Mouse (Mus musculus) intestine, postnatal 0 days (tissue): ENCODE results near the gene Ppm1l. TPM values are rescaled to one million over a fixed set of nuclear protein-coding genes. Genes with fewer than 3 reads are reported as not detected.

Source experiments
- ATAC-seq: fragments of 200-750 bp; cut with Nextera tagmentation; 2 replicates; pipeline ENCODE4 v1.8.0; 2017; ENCODE audit warnings: mild to moderate bottlenecking, moderate TSS enrichment, moderate library complexity
- H3K27ac ChIP-seq: fragments of 300-500 bp; sonication (generic); 2 replicates; pipeline ENCODE4 v1.5.1; 2014; ENCODE audit warnings: mild to moderate bottlenecking, low read depth, low read length, moderate library complexity
- H3K27me3 ChIP-seq: fragments of 300-500 bp; sonication (generic); replicated peaks from 2 replicates; pipeline ENCODE4 v1.6.1; 2014; ENCODE audit warnings: low read length, mixed read lengths; ENCODE audit not compliant: control insufficient read depth, insufficient read depth
- H3K36me3 ChIP-seq: fragments of 300-500 bp; sonication (generic); 2 replicates; pipeline ENCODE4 v1.6.1; 2014; ENCODE audit warnings: mild to moderate bottlenecking, moderate library complexity; ENCODE audit not compliant: control insufficient read depth, insufficient read depth
- H3K4me1 ChIP-seq: fragments of 300-500 bp; sonication (generic); replicated peaks from 2 replicates; pipeline ENCODE4 v1.6.1; 2014; ENCODE audit warnings: antibody characterized with exemption, low read length, mixed read lengths; ENCODE audit not compliant: control insufficient read depth, insufficient read depth
- H3K4me2 ChIP-seq: fragments of 300-500 bp; sonication (generic); replicated peaks from 2 replicates; pipeline ENCODE4 v1.6.1; 2014; ENCODE audit warnings: low read depth, mild to moderate bottlenecking, moderate library complexity
- H3K4me3 ChIP-seq: fragments of 300-500 bp; sonication (generic); 2 replicates; pipeline ENCODE4 v1.5.1; 2014; ENCODE audit warnings: low read depth, low read length
- H3K9ac ChIP-seq: fragments of 300-500 bp; sonication (generic); 2 replicates; pipeline ENCODE4 v1.6.1; 2014; ENCODE audit warnings: mild to moderate bottlenecking, low read depth, low read length
- H3K9me3 ChIP-seq: fragments of 300-500 bp; sonication (generic); 2 replicates; pipeline ENCODE4 v1.6.1; 2016; ENCODE audit warnings: mixed run types; ENCODE audit not compliant: control insufficient read depth
- CTCF ChIP-seq: sonication (generic); IDR thresholded peaks from 2 replicates; pipeline ENCODE4 v1.5.1; 2016; ENCODE audit warnings: low read depth, mild to moderate bottlenecking, control low read depth, antibody characterized with exemption, moderate library complexity
- WGBS: fragments of 180-500 bp; shearing (Covaris S2); extraction: QIAGEN DNeasy Blood & Tissue Kit; methylation state at CpG from one replicate; pipeline ENCODE4 v1.1.7; 2014; 5-methylcytosine and 5-hydroxymethylcytosine counted together
- polyA plus RNA-seq: library from polyadenylated mRNA; unstranded; fragments of >200 nt; fragmentation: Nextera tagmentation; extraction: Ambion mirVana; gene quantifications from 2 replicates; pipeline ENCODE4 v1.2.1, GENCODE M21; 2015

Gene Ppm1l
- polyA plus RNA-seq, 1 experiment from 2014 or later: 3.0 TPM

DNA sequence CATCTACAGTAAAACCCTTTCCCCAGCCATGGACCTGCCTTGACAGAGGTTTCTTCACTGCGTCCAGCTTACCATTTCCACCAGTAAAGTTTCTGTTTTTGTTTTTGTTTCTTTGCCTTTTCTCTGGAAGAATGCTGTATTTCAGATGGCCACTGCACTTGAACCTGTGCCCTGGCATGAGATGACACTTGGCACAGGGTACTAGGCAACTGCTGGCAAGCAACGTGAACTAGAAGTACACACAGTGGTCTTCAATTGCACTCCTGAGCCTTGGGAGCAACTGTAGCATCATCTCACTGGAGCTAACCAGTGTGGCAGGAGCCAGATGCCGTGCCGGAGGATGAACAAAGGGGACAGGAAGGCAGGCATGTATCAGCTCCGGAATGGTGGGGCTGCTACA, 255.9 kb downstream of the Ppm1l start:
- Histone ChIP-seq H3K9me3 (no peaks in the 10 kb centered on the region), H3K36me3 (no peaks in the 10 kb centered on the region), H3K27ac (no peak overlapping the region), H3K4me1 (no peaks in the 10 kb centered on the region), H3K4me3 (no peak overlapping the region), H3K27me3 (no peaks in the 10 kb centered on the region), H3K9ac (no peak overlapping the region), H3K4me2 (no peak overlapping the region)
- TF ChIP-seq CTCF: no peak
- no peak for ATAC-seq
- WGBS: 91% methylated on average over 5 of the region's 5 CpGs

DNA sequence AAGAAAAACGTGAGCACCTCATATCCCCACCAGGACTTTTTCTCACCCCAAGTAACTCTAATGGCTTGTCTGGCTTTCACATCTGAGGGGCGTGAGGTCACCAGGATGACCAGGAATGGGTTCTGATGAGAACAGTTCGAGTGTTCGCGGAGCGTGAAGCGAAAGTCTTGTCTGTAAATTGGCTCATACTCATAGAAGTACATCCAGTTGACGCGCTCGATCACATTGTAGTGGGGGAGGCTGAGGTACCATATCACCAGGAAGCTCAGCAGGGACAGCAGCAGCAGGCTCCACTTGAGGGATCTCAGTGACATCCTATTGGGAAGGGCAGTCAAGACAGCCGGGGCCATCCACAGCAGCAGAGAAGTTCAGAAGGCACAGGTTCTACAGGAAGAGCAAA, 258.9 kb downstream of the Ppm1l start:
- 94% methylated on average over 11 of the region's 11 CpGs for WGBS

DNA sequence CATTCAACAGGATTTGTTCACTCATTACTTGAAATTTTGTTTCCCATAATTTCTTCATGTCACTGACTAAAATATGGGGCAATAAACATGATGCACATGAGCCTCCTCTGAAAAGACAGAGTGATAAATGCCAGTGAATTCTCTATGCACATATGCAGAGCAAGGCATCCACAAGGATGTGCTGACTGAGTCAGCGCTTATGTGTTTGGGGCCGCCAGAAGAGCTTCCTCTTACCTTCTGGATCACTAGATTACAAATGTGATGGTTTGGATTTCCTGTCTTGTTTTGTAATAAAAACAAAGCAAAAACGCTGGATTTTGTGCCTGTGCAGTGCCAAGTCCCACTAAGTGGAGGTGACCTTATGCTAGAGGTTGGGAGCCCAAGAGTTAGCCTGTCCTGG, 260.1 kb downstream of the Ppm1l start:
- H3K27me3 ChIP-seq: no peaks in the 10 kb centered on the region
- no peaks in the 10 kb centered on the region for H3K36me3 ChIP-seq
- H3K9ac ChIP-seq: no peak overlapping the region
- no peak for ATAC-seq
- no peak for TF ChIP-seq CTCF
- no peaks in the 10 kb centered on the region for H3K4me1 ChIP-seq
- no peak overlapping the region for H3K4me3 ChIP-seq
- no peak overlapping the region for H3K4me2 ChIP-seq
- no peaks in the 10 kb centered on the region for H3K9me3 ChIP-seq
- 75% methylated on average over 3 of the region's 3 CpGs for WGBS
- no peak overlapping the region for H3K27ac ChIP-seq

More for the DNA sequence above, 258.9 kb downstream of the Ppm1l start:
- H3K27ac ChIP-seq: no peak overlapping the region
- H3K4me3 ChIP-seq: no peak overlapping the region
- no peaks in the 10 kb centered on the region for H3K4me1 ChIP-seq
- H3K27me3 ChIP-seq: no peaks in the 10 kb centered on the region
- H3K36me3 ChIP-seq: no peaks in the 10 kb centered on the region
- H3K9me3 ChIP-seq: no peaks in the 10 kb centered on the region
- TF ChIP-seq CTCF: no peak
- H3K9ac ChIP-seq: no peak overlapping the region
- H3K4me2 ChIP-seq: no peak overlapping the region
- no peak for ATAC-seq

DNA sequence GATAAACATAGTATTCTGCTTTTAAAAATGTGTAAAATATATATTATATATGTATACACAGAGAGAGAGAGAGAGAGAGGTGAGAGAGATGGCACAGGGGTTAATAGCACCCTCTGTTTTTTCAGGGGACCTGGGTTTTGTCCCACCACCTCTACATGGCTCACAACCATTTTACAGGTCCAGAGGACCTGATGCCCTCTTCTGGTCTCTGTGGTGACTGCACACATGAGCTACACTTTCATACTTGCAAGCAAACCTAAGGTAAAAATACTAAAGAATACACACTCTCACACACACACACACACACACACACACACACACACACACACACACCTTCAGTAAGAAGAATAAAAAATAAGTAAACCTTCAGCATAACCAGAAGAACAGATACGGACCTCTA, 262.1 kb downstream of the Ppm1l start:
- peak; percentile 53 for TF ChIP-seq CTCF
- 100% methylated on average over 1 of the region's 1 CpGs for WGBS
- no peak overlapping the region for H3K9ac ChIP-seq

DNA sequence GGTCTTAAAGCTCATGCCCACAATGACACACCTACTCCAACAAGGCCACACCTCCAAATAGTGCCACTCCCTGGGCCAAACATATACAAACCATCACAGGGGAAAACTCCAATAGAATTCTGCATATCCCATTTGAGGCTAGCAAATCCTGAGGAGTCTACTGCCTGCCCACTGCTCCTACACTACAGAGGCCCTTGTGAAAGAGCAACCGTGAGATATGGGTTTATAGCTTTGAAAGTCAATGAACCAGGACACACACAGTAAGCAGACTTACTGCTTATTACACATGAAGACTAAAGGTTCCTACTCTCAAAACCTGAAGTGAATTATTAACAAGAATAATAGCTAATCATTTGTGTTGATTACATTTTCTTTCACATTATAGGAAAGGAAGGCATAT, 267.1 kb downstream of the Ppm1l start:
- WGBS: 43% methylated on average over 1 of the region's 1 CpGs
- Histone ChIP-seq H3K36me3 (no peaks in the 10 kb centered on the region), H3K9ac (no peak overlapping the region), H3K4me1 (peaks cover 7% of the 10 kb centered on the region; the same call in 1 of the 2 replicates), H3K9me3 (no peaks in the 10 kb centered on the region), H3K27ac (peak overlapping the region; percentile 35; the same call in 1 of the 2 replicates), H3K4me3 (no peak overlapping the region), H3K4me2 (no peak overlapping the region), H3K27me3 (no peaks in the 10 kb centered on the region)
- TF ChIP-seq CTCF: no peak
- ATAC-seq: peak; percentile 84

More for the DNA sequence above, 262.1 kb downstream of the Ppm1l start:
- ATAC-seq: no peak
- no peaks in the 10 kb centered on the region for H3K4me1 ChIP-seq
- H3K27ac ChIP-seq: no peak overlapping the region
- H3K36me3 ChIP-seq: no peaks in the 10 kb centered on the region
- no peak overlapping the region for H3K4me3 ChIP-seq
- no peaks in the 10 kb centered on the region for H3K9me3 ChIP-seq
- H3K27me3 ChIP-seq: no peaks in the 10 kb centered on the region
- no peak overlapping the region for H3K4me2 ChIP-seq

DNA sequence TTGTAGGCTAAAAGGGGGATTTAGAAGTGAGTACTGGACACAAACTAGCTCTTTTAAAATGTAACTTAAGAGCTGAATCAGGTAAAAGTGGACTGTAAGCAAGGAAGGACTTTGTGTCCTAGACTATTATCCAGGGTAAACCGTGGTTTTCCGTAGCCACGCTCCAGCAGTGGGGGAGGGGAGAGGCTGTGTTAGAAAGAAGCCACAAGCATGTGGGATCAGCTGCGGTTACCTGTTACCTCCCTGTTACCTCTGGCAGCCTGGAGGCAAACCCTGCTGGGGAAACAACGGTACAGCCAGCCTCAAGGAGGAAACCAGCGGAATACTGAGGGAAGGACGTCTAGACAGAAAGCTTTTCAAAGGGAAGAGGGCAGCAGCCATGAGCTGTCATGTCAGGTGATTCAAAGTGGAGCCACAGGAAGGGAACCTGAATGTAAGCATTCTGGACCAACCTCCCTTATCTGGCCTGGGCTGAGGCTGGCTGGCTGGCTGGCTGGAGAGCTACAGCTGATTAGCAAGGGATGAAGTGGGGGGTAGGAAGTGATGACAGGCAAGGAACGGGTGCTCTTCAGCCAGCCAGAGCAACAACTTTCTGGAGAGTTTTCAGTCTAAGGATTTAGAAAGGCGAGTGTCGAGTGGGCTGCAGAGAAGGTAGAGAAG, 271.6 kb downstream of the Ppm1l start:
- H3K4me3 ChIP-seq: no peak overlapping the region
- WGBS: 50% methylated on average over 10 of the region's 10 CpGs
- ATAC-seq: peak; percentile 79
- no peaks in the 10 kb centered on the region for H3K9me3 ChIP-seq
- peak overlapping the region; percentile 73 for H3K27ac ChIP-seq
- peaks cover 7% of the 10 kb centered on the region; the same call in 1 of the 2 replicates for H3K4me1 ChIP-seq
- TF ChIP-seq CTCF: 0 out of 2 replicates have a peak, but pooled peaks have one; percentile 11
- no peaks in the 10 kb centered on the region for H3K36me3 ChIP-seq
- H3K27me3 ChIP-seq: no peaks in the 10 kb centered on the region
- peak overlapping the region; percentile 40 for H3K4me2 ChIP-seq
- no peak overlapping the region for H3K9ac ChIP-seq
